Mouse (Mus musculus) layer of hippocampus, adult 9-10 months (tissue): ENCODE measurements around the gene Capn10.
A peak's percentile ranks its signal among the peaks of the same experiment; 100 is the strongest.

Experiments
- DNase-seq: peaks from one replicate; pipeline ENCODE4 v3.0.0; 2022; ENCODE audit warnings: low spot score

The Capn10 gene

DNA sequence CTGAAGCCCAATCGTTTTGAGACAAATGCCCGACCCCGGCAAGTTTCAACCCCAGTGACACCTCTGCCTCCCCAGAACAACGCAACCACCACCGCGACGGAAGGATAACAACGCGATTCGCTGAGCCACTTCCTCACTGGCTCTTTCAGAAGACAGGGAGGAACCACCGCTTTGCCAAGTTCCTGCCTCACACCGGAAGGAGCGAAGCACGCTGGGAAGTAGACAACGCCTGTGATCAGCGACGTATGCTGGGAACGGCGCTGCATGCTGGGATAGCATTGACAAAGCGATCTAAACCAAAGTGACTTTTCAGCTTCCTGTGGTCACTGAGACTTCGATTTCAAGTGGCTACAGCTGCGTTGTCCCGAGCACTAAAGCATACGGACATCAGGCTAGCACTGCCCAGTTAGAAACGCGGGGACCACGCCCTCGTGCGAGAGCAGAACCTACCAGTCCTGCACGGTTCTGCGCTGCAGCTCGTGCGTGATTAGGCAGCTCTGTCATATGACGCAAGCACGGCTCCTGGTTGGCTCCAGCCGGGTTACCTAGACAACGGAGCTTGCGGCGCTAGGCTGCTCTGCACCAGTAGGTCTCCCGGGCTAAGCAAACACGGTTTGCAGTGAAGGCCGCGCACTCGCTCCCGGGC lies at the start of gene Capn10:
Gene Capn10 (plus strand): TSS at position 195 of the 646 bp plus-strand sequence.
- peak; percentile 96 for DNase-seq

DNA sequence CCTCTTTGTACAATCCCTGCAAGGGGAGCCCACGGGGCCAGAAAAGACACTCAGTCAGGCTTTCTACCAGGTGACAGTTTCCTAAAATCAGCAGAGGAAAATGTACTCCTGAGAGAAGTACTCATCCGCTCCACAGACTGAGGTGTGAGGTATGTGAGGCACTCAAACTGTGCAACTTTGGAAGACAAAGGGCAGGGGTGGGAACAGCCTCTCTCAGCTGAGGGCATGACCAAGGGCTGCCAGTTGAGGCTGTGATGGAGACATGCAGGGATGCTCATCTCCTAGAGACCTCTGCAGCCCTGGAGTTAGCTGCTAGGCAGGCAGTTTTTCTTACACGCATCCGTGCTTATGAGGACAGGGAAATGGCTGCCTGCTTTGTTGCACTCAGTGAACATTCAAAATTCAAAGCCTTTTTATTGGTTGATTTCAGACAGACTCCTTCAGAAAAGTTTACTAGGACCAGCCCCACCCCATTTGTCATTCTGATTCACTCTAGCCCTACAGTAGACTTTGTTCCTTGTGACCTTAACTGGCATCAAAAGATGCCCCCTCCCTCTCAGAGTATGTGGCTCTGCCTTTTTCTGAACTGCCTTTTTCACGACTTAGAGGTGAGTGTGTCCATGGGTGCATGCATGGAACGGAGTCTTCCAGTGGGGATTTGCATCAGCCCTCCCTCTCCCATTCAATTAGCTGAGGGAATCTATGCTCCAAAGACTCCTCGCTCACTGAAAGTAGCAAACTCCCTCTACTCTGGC lies 45.1 kb upstream of the Capn10 start:
- no peak for DNase-seq

DNA sequence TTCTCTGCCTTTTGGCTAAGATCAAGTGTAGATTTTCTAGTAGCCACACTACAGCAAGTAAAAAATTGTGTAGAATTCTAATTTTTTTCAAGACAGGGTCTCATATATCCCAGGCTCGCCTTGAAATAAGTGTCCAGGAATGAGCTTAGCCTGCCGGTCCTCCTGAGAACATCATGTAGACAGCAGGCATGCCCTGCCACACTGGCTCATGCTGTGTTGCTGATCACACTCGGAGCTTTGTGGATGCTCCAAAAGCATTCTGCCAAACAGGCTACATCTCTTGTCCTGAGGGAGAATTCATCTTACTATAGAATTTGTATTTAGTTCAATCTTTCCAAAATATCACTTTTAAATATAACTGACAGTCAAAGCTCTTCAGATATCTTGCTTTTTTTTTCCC lies 41.4 kb upstream of the Capn10 start:
- DNase-seq: no peak

DNA sequence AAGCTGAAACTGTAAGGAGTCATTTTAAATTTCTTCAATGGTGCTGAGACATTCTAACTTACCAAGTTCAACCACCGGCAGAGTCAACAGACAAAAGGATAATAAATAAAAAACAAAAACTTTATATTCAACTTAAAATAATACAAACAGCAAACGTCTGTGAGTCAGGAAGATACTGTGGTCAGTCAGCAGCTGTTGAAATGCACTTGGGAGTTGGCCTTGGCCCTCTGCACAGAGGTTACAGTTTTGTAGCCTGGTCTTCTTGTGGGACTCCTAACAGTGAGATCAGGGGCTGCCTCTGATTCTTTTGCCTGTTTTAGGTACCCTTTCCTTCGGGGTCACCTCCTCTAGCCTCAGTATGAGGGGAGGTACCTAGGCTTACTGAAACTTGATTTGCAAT lies 40.3 kb upstream of the Capn10 start:
- no peak for DNase-seq

DNA sequence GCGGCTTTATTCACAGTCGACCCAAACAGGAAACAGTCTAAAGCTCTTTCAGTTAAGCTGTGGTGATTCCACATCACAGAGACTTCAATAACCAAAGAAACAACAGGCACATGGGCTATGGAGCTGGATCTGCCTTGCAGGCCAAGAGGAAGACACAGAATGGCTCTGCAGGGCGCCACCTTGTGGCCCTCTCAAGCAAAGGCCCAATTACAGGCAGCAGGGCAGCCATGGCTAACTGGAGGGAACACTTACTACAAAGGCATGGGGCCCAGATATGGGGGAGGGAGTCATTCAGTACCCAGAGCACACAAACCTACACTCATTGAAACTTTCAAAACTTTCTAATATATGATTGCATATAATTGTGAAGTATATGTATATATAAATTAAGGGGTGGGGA lies 39.1 kb upstream of the Capn10 start:
- DNase-seq: peak; percentile 74

DNA sequence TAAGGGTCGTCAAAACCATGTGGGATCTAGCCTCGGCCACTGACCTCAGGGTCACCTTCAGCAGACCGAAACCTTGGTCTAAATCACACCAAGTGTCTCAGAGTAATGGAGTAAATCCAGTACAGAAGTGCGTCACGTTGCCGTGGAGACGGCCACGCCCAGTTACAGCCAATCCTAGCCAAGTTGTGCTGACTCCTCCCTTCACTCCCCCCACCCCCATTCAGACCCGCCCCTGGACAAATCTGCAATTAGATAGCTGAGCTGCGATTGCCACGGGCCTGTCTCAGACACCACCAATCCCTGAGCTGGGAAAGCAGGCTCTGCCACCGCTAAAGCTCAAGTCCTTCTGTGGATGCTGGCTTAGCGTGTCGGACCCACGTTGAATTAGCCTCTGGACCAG lies 31.4 kb upstream of the Capn10 start, which contains the start of gene Ankmy1:
Gene Ankmy1 (minus strand): TSS at position 121 of the 400 bp plus-strand sequence.
- no peak for DNase-seq

DNA sequence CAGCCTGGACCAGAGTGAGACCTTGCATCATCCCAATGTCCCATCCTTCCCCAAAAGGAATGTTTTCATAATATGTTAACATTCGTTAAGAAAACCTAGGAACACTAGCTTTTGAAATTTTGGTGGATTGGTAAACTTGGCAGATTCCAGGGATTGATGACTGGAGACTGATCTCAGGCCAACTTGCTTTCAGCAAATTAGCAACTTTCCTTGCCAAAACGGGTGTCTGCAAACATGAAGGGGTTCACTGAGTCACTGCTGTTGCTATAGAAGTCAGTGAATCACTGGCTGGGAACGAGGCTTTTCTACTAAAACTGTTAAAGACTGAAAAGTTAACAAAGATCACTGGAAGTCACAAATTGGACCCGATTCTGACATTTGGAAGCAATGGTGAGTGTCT lies 30.5 kb upstream of the Capn10 start:
- DNase-seq: no peak

DNA sequence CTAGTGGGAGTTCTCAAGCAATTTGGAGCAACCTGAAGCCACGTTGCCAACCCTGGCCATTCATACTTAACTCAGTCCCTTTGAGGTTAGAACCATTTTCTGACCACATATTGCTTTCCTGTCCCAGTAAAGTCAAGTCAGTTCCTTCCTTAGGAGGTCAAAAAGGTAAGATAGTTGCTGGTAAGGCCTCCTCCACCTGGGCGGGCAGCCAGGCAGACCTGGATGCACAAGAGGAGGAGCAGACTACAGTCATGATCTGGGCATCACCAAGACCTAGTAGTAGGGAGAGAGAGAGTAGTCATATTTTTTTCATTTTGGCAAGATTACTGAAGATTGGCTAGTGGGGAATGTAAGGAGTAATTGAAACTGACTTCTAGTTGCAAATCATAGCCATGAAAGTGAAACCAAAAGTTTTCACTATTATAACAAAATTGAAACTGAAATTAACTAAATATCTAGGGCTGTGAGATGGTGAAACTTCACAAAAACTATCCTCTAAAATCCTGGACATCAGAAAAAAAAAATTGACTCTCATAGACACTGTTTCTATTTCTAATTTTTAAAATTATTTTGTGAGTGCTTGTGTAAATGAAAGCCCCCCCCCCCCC lies 28.4 kb upstream of the Capn10 start:
- no peak for DNase-seq

DNA sequence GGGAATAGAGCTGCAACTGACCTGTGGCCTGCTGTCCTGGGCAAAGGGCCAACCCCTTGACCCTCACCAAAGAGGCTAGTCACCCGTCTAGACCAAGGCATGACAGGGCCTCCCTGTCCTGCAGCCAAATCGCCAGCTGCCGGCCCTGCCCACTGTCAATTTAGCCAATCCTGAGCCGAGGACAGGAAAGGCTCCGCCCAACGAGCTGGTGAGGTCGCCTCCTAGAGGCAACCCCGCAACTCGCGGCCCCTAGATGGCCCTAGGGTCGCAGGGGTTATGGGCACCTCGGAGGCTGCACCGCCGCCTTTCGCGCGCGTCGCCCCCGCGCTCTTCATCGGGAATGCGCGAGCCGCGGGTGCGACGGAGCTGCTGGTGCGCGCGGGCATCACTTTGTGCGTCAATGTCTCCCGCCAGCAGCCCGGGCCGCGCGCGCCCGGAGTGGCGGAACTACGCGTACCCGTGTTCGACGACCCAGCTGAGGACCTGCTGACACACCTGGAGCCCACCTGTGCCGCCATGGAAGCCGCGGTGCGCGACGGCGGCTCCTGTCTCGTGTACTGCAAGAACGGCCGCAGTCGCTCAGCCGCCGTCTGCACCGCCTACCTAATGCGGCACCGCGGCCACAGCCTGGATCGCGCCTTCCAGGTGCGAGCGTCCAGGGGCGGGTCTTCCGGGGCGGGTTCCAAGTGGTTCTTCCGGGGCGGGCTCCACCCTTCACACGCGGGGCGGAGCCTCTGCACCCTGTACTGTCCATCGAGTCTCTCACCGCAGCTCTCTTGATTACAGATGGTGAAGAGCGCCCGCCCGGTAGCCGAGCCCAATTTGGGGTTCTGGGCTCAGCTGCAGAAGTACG lies 27.2 kb upstream of the Capn10 start, which contains the start of gene Dusp28:
Gene Dusp28 (plus strand): TSS at position 203 of the 853 bp plus-strand sequence.
- DNase-seq: peak; percentile 65

DNA sequence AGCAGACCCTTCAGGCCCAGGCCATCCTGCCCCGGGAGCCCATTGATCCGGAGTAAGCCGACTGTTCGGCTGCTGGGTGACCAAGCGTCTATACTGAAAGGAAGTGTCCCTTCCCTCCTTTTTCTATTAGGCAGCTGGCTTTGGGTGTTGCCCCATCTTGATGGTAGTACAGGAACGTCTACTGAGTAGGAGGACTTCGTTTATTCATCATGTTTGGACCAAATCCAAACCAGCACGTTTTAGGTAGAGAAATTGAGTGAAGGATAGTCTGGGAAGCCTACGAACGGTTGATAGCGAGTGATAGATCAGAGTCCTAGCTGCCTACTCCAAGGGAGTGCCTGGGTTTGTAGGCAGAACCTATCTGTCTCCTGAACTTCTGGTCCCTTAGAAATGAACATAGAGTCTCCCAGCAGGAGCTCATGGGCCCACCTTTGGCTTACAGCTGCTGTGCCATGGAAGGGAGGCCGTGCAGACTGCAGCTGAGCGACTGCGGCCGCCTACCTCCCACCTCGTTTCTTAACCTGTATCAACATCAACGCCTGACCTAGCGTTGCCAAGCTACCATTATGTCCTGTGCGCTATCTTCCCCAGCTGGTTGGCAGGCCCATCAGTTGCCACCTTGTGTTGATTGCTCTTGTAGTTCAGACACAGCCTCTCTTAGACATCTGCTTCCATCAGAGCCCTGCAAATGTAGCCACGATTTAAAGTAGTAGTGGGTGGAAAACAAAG lies 26.4 kb upstream of the Capn10 start:
- DNase-seq: no peak

DNA sequence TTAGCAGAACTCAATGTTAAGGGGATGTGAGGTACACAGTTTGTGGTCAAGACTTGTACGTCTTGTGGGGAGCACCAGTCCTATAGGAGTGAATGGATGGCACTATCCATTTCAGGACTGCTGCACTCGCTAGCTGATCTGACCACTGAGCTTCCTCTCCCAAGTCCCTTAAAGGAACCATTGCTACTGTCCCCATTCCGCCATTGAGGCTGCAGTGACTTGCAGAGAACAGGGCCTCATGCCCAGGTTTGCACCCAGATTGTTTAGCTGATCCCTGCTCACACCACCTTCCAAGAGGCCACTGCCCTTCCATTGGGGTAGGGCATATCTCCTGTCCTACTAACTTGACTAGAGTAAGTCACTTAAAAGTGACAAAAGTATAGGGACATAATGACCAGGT lies 25.5 kb upstream of the Capn10 start:
- no peak for DNase-seq

DNA sequence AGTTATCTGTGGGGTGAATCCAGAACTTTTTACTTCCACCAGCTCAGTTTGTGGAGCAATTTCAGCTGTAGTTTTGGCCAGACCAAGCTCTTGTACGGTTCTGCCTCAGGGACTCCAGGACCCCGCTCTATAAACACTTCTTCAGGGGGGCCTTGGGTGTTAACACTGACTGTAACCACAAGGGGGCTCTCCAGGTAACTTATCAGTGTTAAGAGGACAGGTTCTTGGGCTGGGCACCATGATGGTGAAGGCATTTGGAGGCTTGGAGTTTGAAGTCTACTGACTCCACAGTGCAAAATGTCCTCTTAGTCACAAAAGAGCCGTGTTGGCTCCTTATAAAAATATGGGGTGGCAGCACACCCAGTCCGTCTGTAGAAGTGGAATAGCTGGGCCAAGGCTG lies 25.1 kb upstream of the Capn10 start:
- no peak for DNase-seq

DNA sequence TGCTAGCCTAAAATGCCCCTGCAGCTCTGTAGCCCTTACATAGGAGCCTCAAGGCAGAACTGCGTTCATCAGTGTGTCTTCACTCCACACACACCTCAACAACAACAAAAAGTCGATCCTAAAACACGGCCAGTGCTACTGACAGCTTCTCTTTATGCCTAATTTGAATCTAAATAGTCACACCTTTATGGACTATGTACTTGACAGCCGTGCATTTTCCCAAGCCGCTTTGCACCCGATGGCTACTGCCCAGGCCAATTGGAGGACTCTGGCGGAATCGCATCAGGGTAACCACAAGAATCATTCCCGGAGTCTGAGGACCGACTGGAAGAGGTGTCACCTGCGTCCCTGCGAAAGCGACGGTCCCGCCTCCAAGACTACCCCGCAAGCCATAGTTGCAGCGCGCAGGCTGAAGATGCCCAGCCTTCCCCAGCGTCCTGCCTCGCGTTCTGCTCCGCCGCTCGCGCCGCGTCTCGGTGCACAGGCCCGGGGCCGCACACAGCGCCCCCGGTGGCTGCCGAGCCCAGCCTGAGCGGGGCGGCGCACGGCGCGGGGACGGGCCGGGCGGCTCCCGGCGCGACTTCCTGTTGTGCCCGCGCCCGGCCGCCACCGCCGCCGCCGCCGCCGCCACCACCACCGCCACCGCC lies 23.8 kb upstream of the Capn10 start, which contains the start of gene Rnpepl1:
Gene Rnpepl1 (plus strand): TSS at position 545 of the 647 bp plus-strand sequence.
- no peak for DNase-seq

DNA sequence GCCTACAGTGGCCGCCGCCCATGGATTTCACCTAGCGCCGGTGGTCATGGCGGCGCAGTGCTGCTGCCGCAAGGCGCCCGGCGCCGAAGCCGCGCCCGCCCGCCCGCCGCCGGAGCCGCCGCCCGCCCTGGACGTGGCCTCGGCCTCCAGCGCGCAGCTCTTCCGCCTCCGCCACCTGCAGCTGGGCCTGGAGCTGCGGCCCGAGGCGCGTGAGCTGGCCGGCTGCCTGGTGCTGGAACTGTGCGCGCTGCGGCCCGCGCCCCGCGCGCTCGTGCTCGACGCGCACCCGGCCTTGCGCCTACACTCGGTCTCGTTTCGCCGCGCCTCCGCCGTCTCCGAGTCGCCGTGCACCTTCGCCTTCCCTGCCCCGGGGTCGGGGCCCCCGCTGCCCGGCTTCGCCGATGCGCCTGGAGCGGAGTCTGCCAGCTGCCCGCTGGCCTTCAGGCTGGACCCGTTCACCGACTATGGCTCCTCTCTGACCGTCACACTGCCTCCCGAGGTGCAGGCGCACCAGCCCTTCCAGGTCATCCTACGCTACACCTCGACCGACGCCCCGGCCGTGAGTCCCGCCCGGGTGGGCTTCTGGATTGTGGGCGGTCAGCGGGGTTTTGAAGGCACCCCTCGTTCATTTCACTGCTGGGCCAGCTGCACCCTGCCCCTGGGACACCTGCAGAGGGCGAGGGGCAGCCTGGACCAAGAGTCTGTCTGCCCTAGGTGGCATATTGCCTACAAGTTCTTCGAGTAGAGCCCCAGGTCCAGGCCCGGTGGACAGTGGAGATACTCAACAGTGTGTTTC lies 23.1 kb upstream of the Capn10 start:
- no peak for DNase-seq

DNA sequence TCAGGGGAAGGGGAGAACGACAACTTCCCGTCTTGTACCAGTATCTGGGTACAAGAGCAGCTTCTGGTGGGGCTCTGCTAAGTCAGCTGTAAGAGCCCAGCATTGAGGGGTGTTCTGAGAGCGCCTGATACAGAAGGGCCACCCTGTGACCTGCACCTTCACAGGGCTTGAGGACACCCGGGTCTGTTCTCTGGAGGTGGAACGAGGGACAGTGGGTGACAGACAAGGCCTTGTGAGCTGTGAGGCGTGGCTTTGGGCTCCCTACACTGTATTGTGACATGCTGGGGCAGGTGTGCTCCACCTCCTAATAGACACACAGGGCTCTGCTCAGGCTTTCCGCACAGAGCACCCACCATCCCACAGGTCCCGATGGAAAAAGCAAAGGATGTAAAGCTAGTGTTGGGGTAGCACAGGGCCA lies 22.4 kb upstream of the Capn10 start:
- no peak for DNase-seq

DNA sequence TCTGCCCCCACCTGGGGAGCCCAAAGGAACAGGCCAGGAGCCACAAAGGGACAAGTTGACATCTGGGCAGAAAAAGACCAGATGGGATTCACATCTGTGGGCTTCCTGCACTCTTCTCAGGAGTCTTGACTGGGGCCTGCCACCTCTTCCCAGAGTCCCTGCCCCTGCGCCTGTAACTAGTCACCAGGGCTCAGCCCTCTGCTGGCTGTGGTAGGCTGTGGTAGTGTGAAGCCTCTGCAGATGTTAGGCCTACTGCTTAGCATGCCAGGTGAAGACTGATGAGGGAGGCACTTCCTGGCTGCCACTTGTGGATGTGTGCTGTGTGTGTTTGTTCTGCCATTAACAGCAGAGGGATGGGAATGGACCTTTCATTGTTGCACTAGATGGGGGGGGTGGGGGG lies 21.9 kb upstream of the Capn10 start:
- DNase-seq: no peak

DNA sequence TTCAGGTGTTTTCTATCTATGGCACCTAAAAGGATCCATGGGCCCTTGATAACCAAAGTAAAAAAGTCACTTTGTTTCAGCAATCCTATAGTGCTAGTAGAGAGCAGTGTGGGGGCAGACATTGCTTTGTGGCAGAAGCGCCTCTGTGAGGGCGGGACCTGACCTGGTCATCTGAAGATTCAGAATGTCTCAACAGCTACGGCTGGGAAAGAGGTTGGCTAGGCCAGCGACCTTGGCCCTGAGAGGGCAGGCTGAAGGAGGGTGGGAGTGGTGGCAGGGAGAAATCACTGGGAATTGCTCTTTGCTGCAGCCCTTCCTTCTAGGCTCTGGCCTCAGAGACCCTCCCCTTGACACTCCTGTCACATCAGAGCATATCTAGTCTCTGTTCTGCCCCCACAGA lies 19.9 kb upstream of the Capn10 start:
- DNase-seq: no peak

DNA sequence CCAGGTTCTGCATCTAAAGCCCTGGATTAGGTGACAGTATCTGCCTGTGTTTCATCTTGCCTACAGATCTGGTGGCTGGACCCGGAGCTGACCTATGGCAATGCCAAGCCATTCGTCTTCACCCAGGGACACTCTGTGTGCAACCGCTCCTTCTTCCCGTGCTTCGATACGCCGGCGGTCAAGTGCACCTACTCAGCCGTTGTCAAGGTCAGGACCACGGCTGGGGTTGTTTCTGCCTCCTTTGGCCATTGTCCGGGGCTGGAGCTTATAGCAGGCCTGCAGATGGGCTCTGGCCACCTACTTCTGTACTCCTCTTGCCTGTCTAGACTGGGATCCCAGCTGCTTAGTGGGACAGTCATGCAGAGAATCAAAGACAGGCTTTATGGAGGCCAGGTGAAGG lies 19.2 kb upstream of the Capn10 start:
- no peak for DNase-seq

DNA sequence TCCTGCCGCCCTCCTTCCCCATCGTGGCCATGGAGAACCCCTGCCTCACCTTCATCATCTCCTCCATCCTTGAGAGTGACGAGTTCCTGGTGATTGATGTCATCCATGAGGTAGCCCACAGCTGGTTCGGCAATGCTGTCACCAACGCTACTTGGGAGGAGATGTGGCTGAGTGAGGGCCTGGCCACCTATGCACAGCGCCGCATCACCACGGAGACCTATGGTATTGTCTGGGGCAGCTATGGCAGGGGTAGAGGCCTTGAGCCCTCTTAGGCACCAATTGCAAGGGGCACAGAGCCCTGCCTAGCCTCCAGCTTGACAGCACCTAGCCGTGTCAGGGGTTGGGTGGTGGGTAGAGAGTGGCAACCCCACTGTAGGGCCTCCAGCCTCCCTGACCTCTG lies 17.5 kb upstream of the Capn10 start:
- no peak for DNase-seq

DNA sequence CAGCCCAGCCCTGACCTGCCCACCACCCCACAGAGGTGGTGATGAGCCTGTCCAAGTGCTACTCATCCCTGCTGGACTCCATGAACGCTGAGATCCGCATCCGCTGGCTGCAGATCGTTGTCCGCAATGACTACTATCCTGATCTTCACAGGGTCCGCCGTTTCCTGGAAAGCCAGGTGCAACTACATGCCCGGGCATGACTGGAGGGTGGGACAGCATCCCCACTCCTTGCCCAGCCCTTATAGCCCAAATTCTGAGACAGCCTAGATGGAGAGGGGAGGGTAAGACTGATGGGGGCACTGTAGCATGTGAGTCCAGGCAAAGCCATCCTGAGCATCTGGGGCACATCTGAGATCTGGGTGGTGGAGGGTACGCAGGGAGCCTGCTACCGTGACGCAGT lies 15.0 kb upstream of the Capn10 start:
- DNase-seq: no peak
